Mouse (Mus musculus): ENCODE measurements around the gene Trappc6b. TPM values are rescaled to one million over a fixed set of nuclear protein-coding genes. Genes with fewer than 3 reads are reported as not detected.

The Trappc6b gene
- polyA plus RNA-seq, 1 experiment, result 56.7 TPM

GRCm38 (mm10) chr12:59056222-59056621, 5.0 kb downstream of the Trappc6b start:
- TF ChIP-seq CTCF (IDR thresholded peaks at IDR 0.05; ENCODE audit: extremely low read depth, insufficient read length, insufficient replicate concordance, low read depth, low read length) (no peak), POLR2A (IDR thresholded peaks at IDR 0.05; ENCODE audit: low read depth, low read length) (no peak)
- H3K4me1 ChIP-seq (ENCODE audit: control insufficient read depth, insufficient read depth, insufficient read length, low read length), result peaks cover 7% of the 10 kb centered on the region; the same call in 1 of the 2 replicates
- peaks cover 6% of the 10 kb centered on the region; the same call in 1 of the 2 replicates for H3K36me3 ChIP-seq (ENCODE audit: control insufficient read depth, insufficient read depth, low read length)
- H3K27ac ChIP-seq (ENCODE audit: insufficient read depth, low read depth, low read length), result no peak overlapping the region
- H3K27me3 ChIP-seq (ENCODE audit: control insufficient read depth, insufficient read depth, low read length), result no peaks in the 10 kb centered on the region
- no peak overlapping the region for H3K4me3 ChIP-seq (ENCODE audit: low read depth, low read length)
- WGBS, result 97% methylated on average over 11 of the region's 11 CpGs

GRCm38 (mm10) chr12:59055196-59055850, 5.9 kb downstream of the Trappc6b start:
- Histone ChIP-seq H3K27ac (ENCODE audit: insufficient read depth, low read depth, low read length) (no peak overlapping the region), H3K4me1 (ENCODE audit: control insufficient read depth, insufficient read depth, insufficient read length, low read length) (peaks cover 6% of the 10 kb centered on the region; the same call in 1 of the 2 replicates), H3K4me3 (ENCODE audit: low read depth, low read length) (no peak overlapping the region), H3K27me3 (ENCODE audit: control insufficient read depth, insufficient read depth, low read length) (no peaks in the 10 kb centered on the region), H3K36me3 (ENCODE audit: control insufficient read depth, insufficient read depth, low read length) (peaks cover 10% of the 10 kb centered on the region)
- 86% methylated on average over 4 of the region's 4 CpGs for whole genome bisulfite sequencing
- TF ChIP-seq POLR2A (IDR thresholded peaks at IDR 0.05; ENCODE audit: low read depth, low read length) (no peak), CTCF (IDR thresholded peaks at IDR 0.05; ENCODE audit: extremely low read depth, insufficient read length, insufficient replicate concordance, low read depth, low read length) (no peak)

GRCm38 (mm10) chr12:59053976-59054375, 7.3 kb downstream of the Trappc6b start:
- no peak overlapping the region for H3K4me3 ChIP-seq (ENCODE audit: low read depth, low read length)
- no peaks in the 10 kb centered on the region for H3K27me3 ChIP-seq (ENCODE audit: control insufficient read depth, insufficient read depth, low read length)
- TF ChIP-seq POLR2A (IDR thresholded peaks at IDR 0.05; ENCODE audit: low read depth, low read length) (no peak), CTCF (IDR thresholded peaks at IDR 0.05; ENCODE audit: extremely low read depth, insufficient read length, insufficient replicate concordance, low read depth, low read length) (no peak)
- no peaks in the 10 kb centered on the region for H3K4me1 ChIP-seq (ENCODE audit: control insufficient read depth, insufficient read depth, insufficient read length, low read length)
- H3K27ac ChIP-seq (ENCODE audit: insufficient read depth, low read depth, low read length), result no peak overlapping the region
- H3K36me3 ChIP-seq (ENCODE audit: control insufficient read depth, insufficient read depth, low read length), result peaks cover 16% of the 10 kb centered on the region

- TF ChIP-seq POLR2A (IDR thresholded peaks at IDR 0.05; ENCODE audit: low read depth, low read length) (no peak), CTCF (IDR thresholded peaks at IDR 0.05; ENCODE audit: extremely low read depth, insufficient read length, insufficient replicate concordance, low read depth, low read length) (no peak)
- H3K27ac ChIP-seq (ENCODE audit: insufficient read depth, low read depth, low read length), result no peak overlapping the region
- no peaks in the 10 kb centered on the region for H3K4me1 ChIP-seq (ENCODE audit: control insufficient read depth, insufficient read depth, insufficient read length, low read length)
- 80% methylated on average over 5 of the region's 5 CpGs for WGBS
- no peaks in the 10 kb centered on the region for H3K27me3 ChIP-seq (ENCODE audit: control insufficient read depth, insufficient read depth, low read length)
- H3K4me3 ChIP-seq (ENCODE audit: low read depth, low read length), result no peak overlapping the region
- peaks cover 21% of the 10 kb centered on the region for H3K36me3 ChIP-seq (ENCODE audit: control insufficient read depth, insufficient read depth, low read length)
These were observed 8.1 kb downstream of the Trappc6b start for GRCm38 (mm10) chr12:59053166-59053565.

GRCm38 (mm10) chr12:59052470-59052869, 8.8 kb downstream of the Trappc6b start:
- 59% methylated on average over 3 of the region's 3 CpGs for WGBS
- Histone ChIP-seq H3K36me3 (ENCODE audit: control insufficient read depth, insufficient read depth, low read length) (peaks cover 21% of the 10 kb centered on the region), H3K27ac (ENCODE audit: insufficient read depth, low read depth, low read length) (no peak overlapping the region)

GRCm38 (mm10) chr12:59040851-59041250, 20.4 kb downstream of the Trappc6b start:
- 35% methylated on average over 7 of the region's 7 CpGs for WGBS
- Histone ChIP-seq H3K27ac (ENCODE audit: insufficient read depth, low read depth, low read length) (peak overlapping the region; percentile 71; the same call in 1 of the 2 replicates), H3K27me3 (ENCODE audit: control insufficient read depth, insufficient read depth, low read length) (no peaks in the 10 kb centered on the region), H3K36me3 (ENCODE audit: control insufficient read depth, insufficient read depth, low read length) (peaks cover 31% of the 10 kb centered on the region), H3K4me1 (ENCODE audit: control insufficient read depth, insufficient read depth, insufficient read length, low read length) (no peaks in the 10 kb centered on the region), H3K4me3 (ENCODE audit: low read depth, low read length) (no peak overlapping the region)
- TF ChIP-seq CTCF (IDR thresholded peaks at IDR 0.05; ENCODE audit: extremely low read depth, insufficient read length, insufficient replicate concordance, low read depth, low read length) (no peak), POLR2A (IDR thresholded peaks at IDR 0.05; ENCODE audit: low read depth, low read length) (no peak)

More at GRCm38 (mm10) chr12:59052470-59052869, 8.8 kb downstream of the Trappc6b start:
- no peaks in the 10 kb centered on the region for H3K4me1 ChIP-seq (ENCODE audit: control insufficient read depth, insufficient read depth, insufficient read length, low read length)
- H3K27me3 ChIP-seq (ENCODE audit: control insufficient read depth, insufficient read depth, low read length), result no peaks in the 10 kb centered on the region
- no peak overlapping the region for H3K4me3 ChIP-seq (ENCODE audit: low read depth, low read length)
- no peak for TF ChIP-seq CTCF (IDR thresholded peaks at IDR 0.05; ENCODE audit: extremely low read depth, insufficient read length, insufficient replicate concordance, low read depth, low read length)
- TF ChIP-seq POLR2A (IDR thresholded peaks at IDR 0.05; ENCODE audit: low read depth, low read length), result no peak

GRCm38 (mm10) chr12:59039971-59040844, 21.1 kb downstream of the Trappc6b start:
- TF ChIP-seq POLR2A (IDR thresholded peaks at IDR 0.05; ENCODE audit: low read depth, low read length), result peak; percentile 43; the same call in 1 of the 2 replicates
- no peak for TF ChIP-seq CTCF (IDR thresholded peaks at IDR 0.05; ENCODE audit: extremely low read depth, insufficient read length, insufficient replicate concordance, low read depth, low read length)
- H3K4me1 ChIP-seq (ENCODE audit: control insufficient read depth, insufficient read depth, insufficient read length, low read length), result no peaks in the 10 kb centered on the region
- 13% methylated on average over 23 of the region's 23 CpGs for WGBS
- no peaks in the 10 kb centered on the region for H3K27me3 ChIP-seq (ENCODE audit: control insufficient read depth, insufficient read depth, low read length)
- H3K4me3 ChIP-seq (ENCODE audit: low read depth, low read length), result peak overlapping the region; percentile 52
- H3K36me3 ChIP-seq (ENCODE audit: control insufficient read depth, insufficient read depth, low read length), result peaks cover 26% of the 10 kb centered on the region
- peak overlapping the region; percentile 71 for H3K27ac ChIP-seq (ENCODE audit: insufficient read depth, low read depth, low read length)

Measured in small intestine, adult 2 months (tissue).